ENCODE assay signal across 23 mouse cellular contexts in the genomic region with DNA sequence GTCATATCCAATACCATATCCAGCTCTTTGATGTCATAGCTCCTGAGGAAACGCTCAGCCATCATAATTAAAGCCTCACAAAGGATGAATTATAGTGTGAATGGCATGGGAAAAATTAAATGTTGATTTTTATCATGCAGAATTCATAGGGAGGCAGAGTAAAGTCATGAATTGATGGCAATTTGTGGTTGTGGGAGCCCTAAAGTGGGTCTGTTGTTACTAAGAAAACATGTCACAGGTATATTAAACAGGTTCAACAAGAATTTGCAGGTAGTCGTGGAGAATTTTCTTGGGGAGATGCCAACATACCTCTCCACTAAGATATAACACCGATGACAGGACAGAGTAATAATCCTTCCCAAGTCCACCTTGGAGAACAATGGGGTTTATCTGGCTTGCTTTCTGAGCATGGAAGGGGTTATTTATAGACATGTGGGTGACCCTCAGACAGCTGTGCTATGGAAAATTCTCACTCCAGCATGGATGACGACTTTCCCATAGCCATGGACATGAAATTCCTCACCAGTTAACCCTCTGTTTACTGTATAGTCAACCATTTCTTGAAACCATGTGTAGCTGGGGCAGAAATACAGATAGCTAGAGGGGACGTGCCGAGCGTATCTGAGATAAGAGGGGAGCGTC.
DNase-seq lines count a peak whose midpoint lies in the region; ATAC-seq and TF ChIP-seq lines count a peak whose summit lies in the region.
"Had no signal": no experiment of that assay in that cellular context is flagged by ENCODE, and none has a peak within 500 bp of the region (broad histone marks: within the 10 kb centered on the region; RNA-seq: fewer than 3 reads in every experiment).

No protein-coding gene starts in this region.

- no peak for TF ChIP-seq CTCF in midbrain, postnatal 0 days (IDR thresholded peaks at IDR 0.05)

- no peaks in the 10 kb centered on the region for H3K36me3 ChIP-seq in heart, embryonic 10.5 days
- H3K36me3 ChIP-seq in heart, embryonic 14.5 days (ENCODE audit: control insufficient read depth, insufficient read depth, low read length), result no peaks in the 10 kb centered on the region
- H3K36me3 ChIP-seq in midbrain, embryonic 16.5 days (ENCODE audit: control insufficient read depth, insufficient read depth, low read length), result no peaks in the 10 kb centered on the region
- no peaks in the 10 kb centered on the region for H3K36me3 ChIP-seq in midbrain, postnatal 0 days (ENCODE audit: insufficient read depth, low read length)
- H3K36me3 ChIP-seq: embryonic facial prominence, embryonic 15.5 days; forebrain, embryonic 10.5 days; hindbrain, embryonic 13.5 days; intestine, embryonic 15.5 days had no signal

- H3K4me3 ChIP-seq in heart, embryonic 10.5 days, result no peak overlapping the region
- H3K4me3 ChIP-seq in heart, embryonic 14.5 days (ENCODE audit: control insufficient read depth in 1 of 2, insufficient read depth in 1 of 2, low read depth in 1 of 2, low read length in 2 of 2), result no peak overlapping the region
- no peak overlapping the region for H3K4me3 ChIP-seq in midbrain, embryonic 16.5 days (ENCODE audit: low read depth, low read length)
- H3K4me3 ChIP-seq in midbrain, postnatal 0 days (ENCODE audit: low read depth, low read length), result no peak overlapping the region
- H3K4me3 ChIP-seq: embryonic facial prominence, embryonic 15.5 days; erythroblast, embryonic 14.5 days; forebrain, embryonic 10.5 days; gastrocnemius, adult 2 months; hindbrain, embryonic 13.5 days; intestine, embryonic 15.5 days had no signal

- peak; percentile 76; the same call in 1 of the 2 replicates for ATAC-seq in heart, embryonic 14.5 days (ENCODE audit: insufficient number of reproducible peaks, insufficient read depth, low FRiP score, low read depth)
- ATAC-seq in midbrain, embryonic 16.5 days, result no peak
- ATAC-seq in midbrain, postnatal 0 days (ENCODE audit: low FRiP score), result no peak
- ATAC-seq: activated CD4-positive, CD25-positive, alpha-beta regulatory T cell, adult 4 months; forebrain, embryonic 14.5 days; intestine, embryonic 15.5 days; Patski had no signal

- no peak overlapping the region for H3K9ac ChIP-seq in heart, embryonic 14.5 days (ENCODE audit: low read length)
- no peak overlapping the region for H3K9ac ChIP-seq in midbrain, embryonic 16.5 days (ENCODE audit: low read depth, low read length)
- H3K9ac ChIP-seq in midbrain, postnatal 0 days (replicated peaks; ENCODE audit: low read length, poor library complexity, severe bottlenecking), result no peak overlapping the region
- H3K9ac ChIP-seq: embryonic facial prominence, embryonic 15.5 days; hindbrain, embryonic 13.5 days; intestine, embryonic 15.5 days had no signal

- peak overlapping the region; percentile 68 for H3K27ac ChIP-seq in heart, embryonic 10.5 days
- H3K27ac ChIP-seq in heart, embryonic 14.5 days (replicated peaks in 1 of 2; ENCODE audit: control insufficient read depth in 1 of 2, insufficient read depth in 1 of 2, low read depth in 2 of 2, low read length in 2 of 2), result peak overlapping the region; percentile 60 to 84
- H3K27ac ChIP-seq in midbrain, embryonic 16.5 days (ENCODE audit: low read length), result peak overlapping the region; percentile 38; the same call in 1 of the 2 replicates
- H3K27ac ChIP-seq in midbrain, postnatal 0 days (ENCODE audit: low read depth, low read length), result no peak overlapping the region
- H3K27ac ChIP-seq: embryonic facial prominence, embryonic 15.5 days; forebrain, embryonic 10.5 days; gastrocnemius, adult 2 months; hindbrain, embryonic 13.5 days; intestine, embryonic 15.5 days had no signal

- intact Hi-C loops in heart, postnatal 36 days (cut with DNase I), result no loop called here
- intact Hi-C loops in heart, postnatal 25 days (cut with DNase I), result no loop called here

- H3K4me1 ChIP-seq in heart, embryonic 10.5 days, result peaks cover 4% of the 10 kb centered on the region; the same call in 1 of the 2 replicates
- H3K4me1 ChIP-seq in heart, embryonic 14.5 days (ENCODE audit: control insufficient read depth in 2 of 2, insufficient read depth in 2 of 2, low read length in 2 of 2), result peaks cover 5 to 11% of the 10 kb centered on the region in 2 experiments; a peak in 3 of 4 replicates
- H3K4me1 ChIP-seq in midbrain, embryonic 16.5 days (ENCODE audit: control insufficient read depth, insufficient read depth, low read length), result no peaks in the 10 kb centered on the region
- no peaks in the 10 kb centered on the region for H3K4me1 ChIP-seq in midbrain, postnatal 0 days (ENCODE audit: insufficient read depth, low read length)
- H3K4me1 ChIP-seq: embryonic facial prominence, embryonic 15.5 days; forebrain, embryonic 10.5 days; hindbrain, embryonic 13.5 days; intestine, embryonic 15.5 days had no signal

- 58% methylated on average over 8 of the region's 8 CpGs for WGBS in heart, embryonic 10.5 days
- WGBS in heart, embryonic 14.5 days, result 37% methylated on average over 8 of the region's 8 CpGs
- WGBS in midbrain, embryonic 16.5 days, result 85% methylated on average over 8 of the region's 8 CpGs
- 82% methylated on average over 8 of the region's 8 CpGs for WGBS in midbrain, postnatal 0 days

- H3K4me2 ChIP-seq in heart, embryonic 14.5 days (ENCODE audit: low read length), result no peak overlapping the region
- H3K4me2 ChIP-seq in midbrain, embryonic 16.5 days (ENCODE audit: low read length), result no peak overlapping the region
- no peak overlapping the region for H3K4me2 ChIP-seq in midbrain, postnatal 0 days (ENCODE audit: low read depth, low read length, poor library complexity, severe bottlenecking)
- H3K4me2 ChIP-seq: embryonic facial prominence, embryonic 15.5 days; hindbrain, embryonic 13.5 days; intestine, embryonic 15.5 days had no signal

- no peaks in the 10 kb centered on the region for H3K9me3 ChIP-seq in heart, embryonic 10.5 days
- H3K9me3 ChIP-seq in heart, embryonic 14.5 days (ENCODE audit: control insufficient read depth, low read length), result no peaks in the 10 kb centered on the region
- H3K9me3 ChIP-seq in midbrain, embryonic 16.5 days (replicated peaks; ENCODE audit: control insufficient read depth, low read length, poor library complexity, severe bottlenecking), result no peaks in the 10 kb centered on the region
- no peaks in the 10 kb centered on the region for H3K9me3 ChIP-seq in midbrain, postnatal 0 days (ENCODE audit: low read length)
- H3K9me3 ChIP-seq: embryonic facial prominence, embryonic 15.5 days; forebrain, embryonic 10.5 days; hindbrain, embryonic 13.5 days; intestine, embryonic 15.5 days had no signal

- no peak for DNase-seq in heart, embryonic 10.5 days (ENCODE audit: low spot score)
- DNase-seq in heart, adult 11 months, result no peak
- no peak for DNase-seq in heart, postnatal 36 days
- DNase-seq in heart, postnatal 4 days, result peak; percentile 17
- no peak for DNase-seq in heart, postnatal 25 days (ENCODE audit: low spot score)
- DNase-seq in midbrain, postnatal 0 days (ENCODE audit: low spot score), result no peak
- DNase-seq: adrenal gland, postnatal 14 days; cerebellum, adult 11-12 months; cerebellum, adult 9-10 months; cerebellum, postnatal 25 days; gastrocnemius, adult 2 months; gastrocnemius, postnatal 25 days; kidney, adult 18-20 months had no signal

- no peaks in the 10 kb centered on the region for H3K27me3 ChIP-seq in heart, embryonic 10.5 days (ENCODE audit: insufficient read depth, poor library complexity, severe bottlenecking)
- H3K27me3 ChIP-seq in heart, embryonic 14.5 days (ENCODE audit: control insufficient read depth, insufficient read depth, low read length), result no peaks in the 10 kb centered on the region
- no peaks in the 10 kb centered on the region for H3K27me3 ChIP-seq in midbrain, embryonic 16.5 days (ENCODE audit: control insufficient read depth, insufficient read depth, low read depth, low read length)
- no peaks in the 10 kb centered on the region for H3K27me3 ChIP-seq in midbrain, postnatal 0 days (ENCODE audit: insufficient read depth, low read length)
- H3K27me3 ChIP-seq: embryonic facial prominence, embryonic 15.5 days; hindbrain, embryonic 13.5 days; intestine, embryonic 15.5 days had no signal
